Mouse (Mus musculus) embryo, embryonic 9.5 days (tissue): ENCODE measurements at regions not wholly inside any gene's neighbourhood (a gene's known extent, or its start where the extent isn't known, plus 50 kb on each side); places are given as distances from the start of the nearest gene placed in this dataset.

ENCODE experiments used
- DNase-seq: peaks from one replicate; pipeline ENCODE4 v3.0.0-alpha.2; 2017; ENCODE audit errors: extremely low spot score

DNA sequence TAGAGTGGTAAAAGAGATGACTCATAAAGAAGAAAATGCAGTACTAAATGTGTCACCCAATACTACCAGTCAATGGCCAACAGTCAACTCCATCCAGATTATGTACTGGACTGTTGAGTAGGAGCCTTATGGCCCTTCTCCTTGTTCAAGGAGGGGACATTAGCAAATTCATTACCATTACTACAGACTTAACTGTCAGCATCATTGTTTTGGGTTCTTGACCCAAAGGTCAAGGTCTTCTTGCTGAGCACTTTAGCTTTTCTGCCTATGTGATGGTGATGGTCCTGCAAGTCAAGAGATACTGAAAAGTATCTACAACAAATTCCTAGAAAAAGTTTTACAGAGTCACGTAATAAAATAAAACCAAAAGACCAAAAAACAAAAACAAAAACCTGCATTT lies 1251.4 kb downstream of the Gm37988 start:
- DNase-seq: no peak

DNA sequence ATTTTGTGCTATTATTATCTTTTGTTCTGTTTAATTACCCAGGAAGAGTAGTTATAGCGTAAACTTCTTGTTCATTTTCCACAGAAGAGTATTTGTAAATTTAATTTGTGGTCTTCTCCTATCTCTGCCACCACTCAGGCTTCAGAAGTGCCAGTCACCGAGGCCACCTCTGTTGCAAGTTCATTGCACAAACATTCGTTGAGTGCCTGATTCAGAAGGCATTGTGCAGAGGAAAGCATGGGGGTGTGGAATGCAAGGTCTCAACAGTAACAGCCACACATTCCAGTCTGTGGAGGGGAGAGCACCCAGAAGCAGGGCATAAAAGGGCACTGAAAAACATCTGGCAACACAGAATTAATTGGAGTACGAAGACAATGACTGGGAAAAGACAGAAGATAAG lies 1268.9 kb downstream of the Gm37988 start:
- DNase-seq: peak; percentile 11

- DNase-seq: no peak
These were observed 1274.2 kb downstream of the Gm37988 start for GRCm38 (mm10) chr1:6081876-6082275.

DNA sequence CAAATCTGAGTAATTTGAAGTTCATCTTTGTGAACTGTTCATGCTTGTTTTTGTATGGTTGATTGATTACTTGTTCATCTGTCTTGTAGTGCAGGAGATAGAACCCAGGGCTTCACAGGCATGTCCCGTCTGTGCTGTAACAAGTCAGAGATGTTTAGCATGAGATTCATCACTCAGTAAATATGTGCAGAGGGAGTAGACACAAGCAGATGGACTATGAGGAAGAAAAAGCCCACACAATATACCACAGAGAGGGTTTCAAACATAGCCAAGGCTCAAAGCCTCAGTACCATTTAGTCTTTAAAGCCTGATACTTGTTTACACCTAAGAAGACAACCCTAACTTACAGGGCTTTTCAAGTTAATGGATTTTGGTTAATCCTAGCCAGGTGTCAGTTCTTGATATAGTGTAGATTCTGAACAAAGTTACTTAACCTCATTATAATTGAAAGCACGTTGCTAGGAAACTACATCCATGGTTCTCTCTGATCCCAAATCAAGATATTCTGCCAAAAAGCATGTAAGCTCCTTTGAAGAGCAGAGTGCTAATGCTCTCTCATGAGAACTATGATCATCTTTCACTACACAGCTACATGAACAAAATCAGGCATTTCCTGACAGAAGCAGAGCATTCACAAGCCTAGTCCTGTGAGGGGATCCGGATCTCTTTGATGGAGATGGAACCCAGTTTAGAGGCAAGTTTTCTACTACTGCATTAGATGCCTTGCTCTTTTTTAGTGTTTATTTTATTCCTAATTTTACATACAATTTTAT lies 1286.7 kb downstream of the Gm37988 start:
- no peak for DNase-seq

- no peak for DNase-seq
These were observed 1309.9 kb downstream of the Gm37988 start for GRCm38 (mm10) chr1:6117557-6117956.

DNA sequence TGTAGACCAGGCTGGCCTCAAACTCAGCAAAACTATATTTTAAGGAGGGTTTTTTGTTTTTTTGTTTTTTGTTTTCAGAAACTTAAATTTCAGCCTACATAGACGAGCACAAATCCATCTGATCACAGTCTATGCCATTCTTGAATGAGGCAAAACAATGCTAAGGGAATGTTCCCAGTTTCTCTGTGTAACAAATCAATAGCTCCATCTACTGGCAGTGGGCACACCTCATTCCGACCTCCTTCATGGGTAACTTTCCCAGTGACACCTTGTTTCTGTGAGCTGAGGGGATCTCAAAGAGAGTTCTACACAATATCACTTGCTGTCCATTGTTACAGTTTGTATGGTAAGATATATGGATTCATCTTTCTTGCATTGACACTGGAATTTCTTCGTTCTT lies 1327.4 kb downstream of the Gm37988 start:
- peak; percentile 20 for DNase-seq

DNA sequence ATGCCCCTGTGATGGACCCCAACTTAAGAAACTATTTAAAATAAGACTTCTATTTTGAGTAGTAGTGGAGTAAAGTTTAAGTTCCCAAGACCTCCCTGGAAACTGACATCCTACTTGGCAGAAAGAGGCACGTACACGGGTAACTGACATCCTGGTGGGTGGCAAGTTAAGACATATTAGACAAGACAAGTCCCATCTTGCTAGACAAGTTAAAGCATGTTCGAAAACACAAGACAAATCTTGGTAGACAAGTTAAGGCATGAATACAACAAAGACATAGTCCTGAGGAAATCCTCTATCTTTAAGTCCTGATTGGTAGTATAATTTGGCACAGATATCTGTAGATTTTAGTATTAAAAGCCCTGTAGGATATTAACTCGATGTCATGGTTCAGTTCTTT lies 1332.6 kb downstream of the Gm37988 start:
- no peak for DNase-seq

- no peak for DNase-seq
These were observed 1335.1 kb downstream of the Gm37988 start for GRCm38 (mm10) chr1:6142816-6143215.

- DNase-seq: no peak
These were observed 1336.2 kb downstream of the Gm37988 start for GRCm38 (mm10) chr1:6143891-6144290.

DNA sequence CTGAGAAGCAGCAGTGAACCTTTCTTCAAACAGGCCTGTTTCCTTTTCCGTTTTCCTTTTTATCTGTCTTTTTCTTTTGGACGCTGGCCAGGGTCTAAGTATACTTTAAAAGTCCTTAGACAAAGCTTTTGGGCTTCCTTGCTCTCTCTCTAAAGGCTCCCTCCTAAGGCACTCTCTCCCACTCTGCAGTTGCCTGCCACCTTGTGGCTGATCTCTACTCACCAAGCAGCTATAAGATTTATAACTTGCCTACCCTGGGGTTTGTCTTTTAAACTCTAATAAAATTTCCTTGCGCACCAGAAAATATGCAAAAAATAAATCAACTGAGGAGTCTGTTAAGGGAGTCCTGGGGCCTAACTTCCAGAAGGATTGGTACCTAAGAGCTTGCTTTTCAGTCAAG lies 1344.7 kb downstream of the Gm37988 start:
- DNase-seq: no peak
